Mouse (Mus musculus) left cerebral cortex, postnatal 10 days (tissue): ENCODE results near the gene Aoc1. TPM values are rescaled to one million over a fixed set of nuclear protein-coding genes. Genes with fewer than 3 reads are reported as not detected.
"Not testable (repeated sequence)": the region's sequence is repeated elsewhere in the genome, so short reads cannot be mapped to it uniquely, and the experiment has no call there.

Source experiments
- DNase-seq, 2 experiments: peaks; one replicate each; pipeline ENCODE4 v3.0.0; 2021 to 2022; ENCODE audit warnings: low spot score in 2 of 2, mixed read lengths in 1 of 2; ENCODE audit errors: extremely low spot score in 1 of 2
- intact Hi-C: fragments of 180-260 bp; cut with DNase I; formaldehyde crosslinking; loops from one replicate; pipeline ENCODE4 v1.15.1; 2025
- total RNA-seq, 2 experiments: library from RNA; stranded (reverse); gene quantifications; 2 replicates each; pipeline ENCODE4 v1.2.3; 2021

Aoc1 gene
- total RNA-seq, 2 experiments from 2014 or later, result not detected

- no peak for DNase-seq
- intact Hi-C loops, result no loop called here
These were observed 24.3 kb downstream of the Aoc1 start for GRCm38 (mm10) chr6:48896956-48897355.

- DNase-seq, result not testable (repeated sequence)
These were observed 28.6 kb downstream of the Aoc1 start for GRCm38 (mm10) chr6:48901316-48901715.

DNA sequence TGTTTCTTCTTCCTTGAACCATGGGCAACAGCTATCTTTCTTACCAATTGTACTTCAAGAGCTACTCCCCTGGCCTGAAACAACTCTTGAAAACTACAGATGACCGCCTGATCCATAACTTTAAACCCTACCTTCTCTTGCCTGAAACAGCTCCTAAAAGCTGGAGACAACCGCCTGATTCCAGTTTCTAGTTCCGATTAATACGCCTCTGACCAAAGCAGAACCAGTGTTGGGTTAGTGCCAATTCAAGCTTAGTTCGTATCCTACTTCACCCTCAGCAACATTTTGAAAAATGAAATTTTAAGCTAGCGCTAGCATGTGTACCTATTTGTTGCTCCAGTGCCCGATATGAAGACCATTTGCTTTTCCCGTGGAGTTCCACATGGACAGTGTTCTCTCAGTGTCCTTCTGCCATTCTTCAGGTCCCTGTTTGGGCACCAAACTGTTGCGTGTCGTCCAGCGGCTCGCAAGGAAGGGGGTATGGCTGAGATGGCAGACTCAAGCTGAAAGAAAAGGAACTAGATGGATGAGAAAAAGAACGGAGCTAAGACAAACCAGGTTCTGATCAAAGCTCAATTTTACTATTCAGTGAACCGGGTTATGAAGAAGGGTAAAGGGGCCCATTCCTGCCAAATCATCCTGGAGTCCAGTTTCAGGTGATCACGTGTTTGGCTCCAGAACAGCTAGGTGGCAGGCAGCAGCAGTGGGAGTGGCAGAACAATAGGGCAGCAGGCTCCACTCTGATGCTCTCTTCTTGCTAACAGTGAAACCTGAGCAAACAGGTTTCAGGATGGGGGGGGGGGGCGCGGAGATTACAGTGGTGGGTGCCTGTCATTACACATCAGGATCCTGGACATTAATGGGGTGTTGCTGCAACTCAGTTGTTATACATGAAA is 30.1 kb downstream of the Aoc1 start:
- DNase-seq, result no peak
- intact Hi-C loops, result no loop called here

More at GRCm38 (mm10) chr6:48901316-48901715, 28.6 kb downstream of the Aoc1 start:
- intact Hi-C loops, result not testable (repeated sequence)

GRCm38 (mm10) chr6:48903437-48903836 is 30.7 kb downstream of the Aoc1 start:
- intact Hi-C loops, result no loop called here
- DNase-seq, result no peak

- DNase-seq, result no peak
- intact Hi-C loops, result no loop called here
These were observed 32.9 kb downstream of the Aoc1 start for GRCm38 (mm10) chr6:48905606-48906005.

- intact Hi-C loops, result no loop called here
- DNase-seq, result no peak
These were observed 33.7 kb downstream of the Aoc1 start for GRCm38 (mm10) chr6:48906371-48906770.

- intact Hi-C loops, result no loop called here
- no peak for DNase-seq
These were observed 36.5 kb downstream of the Aoc1 start for GRCm38 (mm10) chr6:48909229-48909628.

DNA sequence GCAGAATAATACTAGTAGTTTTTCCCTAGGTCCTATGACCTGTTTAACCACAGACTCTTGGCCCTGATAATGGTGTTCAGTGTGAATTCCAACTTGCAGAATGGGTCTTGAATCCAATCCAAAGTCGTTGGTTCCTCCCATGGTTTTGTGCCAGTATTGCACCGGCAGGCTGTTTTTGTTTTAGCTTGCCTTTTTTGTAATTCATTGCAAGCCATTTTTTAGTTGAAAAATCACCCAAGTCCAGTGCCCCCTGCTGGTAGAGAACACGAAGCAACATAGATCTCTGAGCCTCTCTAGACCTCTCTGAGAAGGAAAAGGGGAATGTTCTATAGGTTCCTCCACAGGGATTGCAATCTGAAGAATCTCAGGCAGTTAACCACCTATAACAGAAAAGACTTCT is 39.3 kb downstream of the Aoc1 start:
- no peak for DNase-seq
- intact Hi-C loops, result no loop called here

DNA sequence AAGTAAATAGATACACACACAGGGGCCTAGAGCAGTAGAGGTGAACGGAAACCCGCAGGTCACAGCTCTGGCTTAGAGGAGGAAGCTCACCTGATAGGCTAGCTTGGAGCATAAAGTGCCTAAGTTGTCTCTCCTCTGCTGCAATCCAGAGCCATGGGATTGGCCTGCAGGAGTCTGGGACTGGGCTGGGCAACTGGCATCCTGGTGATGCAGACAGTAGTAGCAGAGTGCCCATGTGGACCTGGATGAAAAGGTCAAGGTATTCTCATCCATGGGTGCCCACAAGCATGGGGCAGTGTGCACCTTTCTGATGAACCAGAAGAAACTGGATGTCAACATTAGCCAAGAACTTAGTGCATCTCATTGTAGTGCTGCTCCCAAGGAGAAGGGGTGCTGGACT is 40.9 kb downstream of the Aoc1 start:
- intact Hi-C loops, result no loop called here
- no peak for DNase-seq

- no peak for DNase-seq
- intact Hi-C loops, result no loop called here
These were observed 56.9 kb downstream of the Aoc1 start, which contains the start of gene 1600015I10Rik for GRCm38 (mm10) chr6:48929595-48929994. Gene 1600015I10Rik, plus strand, starts transcription at chr6:48929895.

GRCm38 (mm10) chr6:48949596-48949995 is 76.9 kb downstream of the Aoc1 start:
- no peak for DNase-seq
- intact Hi-C loops, result no loop called here

- DNase-seq, result no peak
- intact Hi-C loops, result loop anchor here (10.0 kb wide), 1 partner anchor 206 kb away; the partner anchor contains the start of gene Gimap5
These were observed 78.0 kb downstream of the Aoc1 start for GRCm38 (mm10) chr6:48950676-48951075.

- intact Hi-C loops, result loop anchor here (10.0 kb wide), 1 partner anchor 207 kb away; the partner anchor contains the start of gene Gimap5
- DNase-seq, result no peak
These were observed 78.9 kb downstream of the Aoc1 start for GRCm38 (mm10) chr6:48951630-48952029.

DNA sequence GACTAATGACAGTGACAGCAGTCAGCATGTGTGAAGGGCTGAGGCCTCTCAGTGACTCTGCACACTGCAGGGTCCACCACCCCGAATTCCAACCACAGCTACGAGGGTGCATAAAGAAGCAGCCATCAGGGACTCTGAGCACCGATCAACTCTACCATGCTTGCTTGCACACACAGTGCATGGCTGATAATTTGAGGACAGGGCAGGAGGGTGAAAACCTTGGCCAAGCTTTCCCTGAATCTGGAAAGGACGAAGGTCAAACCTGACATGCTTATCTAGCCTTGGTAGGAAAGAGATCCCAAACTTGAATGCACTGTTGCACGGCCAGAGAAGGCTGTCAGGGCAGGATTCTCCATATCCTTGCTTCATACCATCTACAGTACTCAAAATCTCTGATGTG is 80.5 kb downstream of the Aoc1 start:
- intact Hi-C loops, result loop anchor here (10.0 kb wide), 1 partner anchor 208 kb away; the partner anchor contains the start of gene Gimap5
- DNase-seq, result no peak

DNA sequence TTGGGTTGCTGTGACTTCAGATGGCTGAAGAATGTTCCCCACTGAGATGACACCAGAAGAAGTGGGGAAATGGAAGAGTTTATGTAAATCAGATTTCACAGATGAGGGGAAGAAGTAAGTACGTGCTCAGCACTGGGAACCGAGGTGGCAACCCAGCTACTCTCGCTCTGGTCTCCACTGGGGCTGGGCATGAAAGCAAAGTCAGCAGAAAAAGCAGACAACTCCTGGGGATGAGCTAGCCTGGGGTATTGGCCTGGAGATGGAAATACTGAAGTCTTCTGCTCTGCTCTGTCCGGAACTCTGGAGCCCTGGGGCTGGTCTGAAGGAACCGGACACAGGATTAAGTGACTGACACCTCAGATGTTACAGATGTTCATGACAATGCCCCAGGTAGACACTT is 81.5 kb downstream of the Aoc1 start:
- no peak for DNase-seq
- intact Hi-C loops, result loop anchor here (10.0 kb wide), 1 partner anchor 209 kb away; the partner anchor contains the start of gene Gimap5

- intact Hi-C loops, result loop anchor here (5.0 to 10.0 kb wide), 3 partner anchors 210 to 778 kb away; partner anchors contain the start of genes Gimap5 and Gimap8
- peak; percentile 15 to 57 for DNase-seq
These were observed 82.2 kb downstream of the Aoc1 start for GRCm38 (mm10) chr6:48954946-48955345.

DNA sequence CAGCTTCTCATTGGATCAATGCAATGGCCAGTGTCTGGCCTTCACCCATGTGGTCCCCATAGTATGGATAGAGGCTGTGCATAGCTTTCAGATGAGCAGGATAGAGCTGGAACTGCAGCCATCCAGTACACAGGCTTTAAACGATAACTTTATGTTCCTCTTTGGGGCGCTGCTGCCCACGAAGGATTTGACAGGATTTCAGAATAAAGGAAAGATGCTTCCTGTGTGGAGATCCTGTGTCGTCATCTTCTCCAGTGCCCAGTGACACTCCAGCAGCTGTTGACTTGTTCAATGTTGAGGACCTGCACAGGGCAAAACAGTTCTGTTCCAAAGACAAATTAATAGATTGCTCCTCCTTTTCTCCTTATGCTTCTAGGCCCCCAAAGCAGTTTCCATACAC is 84.1 kb downstream of the Aoc1 start:
- intact Hi-C loops, result loop anchor here (2.0 to 10.0 kb wide), 4 partner anchors 96 to 779 kb away; partner anchors contain the start of genes Gimap5 and Gimap8
- no peak for DNase-seq

DNA sequence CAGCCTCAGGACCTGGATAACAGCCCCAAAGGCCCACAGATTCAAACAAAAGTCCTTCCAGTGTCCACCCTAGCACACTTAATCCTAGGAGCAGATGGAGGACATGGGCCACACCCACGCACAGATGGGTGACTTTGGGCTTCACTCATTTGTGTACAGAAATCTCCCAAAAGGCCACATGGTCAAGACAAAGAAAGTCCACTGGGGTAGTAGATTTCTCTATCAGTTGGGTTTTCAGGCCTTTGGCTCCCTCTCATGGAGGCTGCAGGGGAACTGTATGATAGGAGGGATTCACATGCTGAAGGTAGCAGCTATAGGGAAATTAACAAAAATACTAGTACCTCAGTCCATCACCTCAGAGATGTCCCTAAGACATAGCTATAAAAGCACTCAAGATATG is 85.4 kb downstream of the Aoc1 start:
- peak; percentile 30 to 34 for DNase-seq
- intact Hi-C loops, result loop anchor here (2.0 to 10.0 kb wide), 4 partner anchors 141 to 781 kb away; partner anchors contain the start of genes Gimap5 and Gimap8
